Mouse (Mus musculus) urinary bladder, postnatal 14 days (tissue): ENCODE data around the gene Tmem144.

Experiments used
- DNase-seq: peaks from one replicate; pipeline ENCODE4 v3.0.0; 2021; ENCODE audit warnings: low spot score

The Tmem144 gene

DNA sequence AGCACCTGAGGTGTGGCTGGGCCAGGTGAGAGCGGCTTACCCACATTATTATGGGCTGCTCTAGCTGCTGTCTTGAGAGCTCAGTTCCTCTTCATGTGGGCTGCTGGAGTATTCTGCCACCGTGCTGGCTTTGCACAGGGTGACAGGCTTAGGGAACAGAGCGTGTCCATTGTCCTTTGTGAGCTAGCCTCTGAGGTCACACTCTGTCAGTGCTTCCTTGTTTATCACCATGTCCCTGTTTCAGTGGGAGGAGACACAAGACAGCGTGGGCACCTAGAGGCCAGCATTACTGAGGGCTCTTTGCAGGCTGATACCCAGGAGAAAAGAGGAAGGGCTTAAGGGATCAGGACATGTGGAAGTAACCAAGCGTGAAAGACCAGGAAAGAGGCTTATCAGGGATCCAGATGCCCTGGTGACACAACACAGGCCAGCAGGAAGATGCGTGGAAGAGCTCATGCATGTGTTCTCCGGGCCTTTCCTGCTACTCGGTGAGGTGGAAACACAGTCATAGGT is at the start of gene Tmem144:
Gene Tmem144 (minus strand): TSS at position 120 of the 513 bp plus-strand sequence.
- no peak for DNase-seq

DNA sequence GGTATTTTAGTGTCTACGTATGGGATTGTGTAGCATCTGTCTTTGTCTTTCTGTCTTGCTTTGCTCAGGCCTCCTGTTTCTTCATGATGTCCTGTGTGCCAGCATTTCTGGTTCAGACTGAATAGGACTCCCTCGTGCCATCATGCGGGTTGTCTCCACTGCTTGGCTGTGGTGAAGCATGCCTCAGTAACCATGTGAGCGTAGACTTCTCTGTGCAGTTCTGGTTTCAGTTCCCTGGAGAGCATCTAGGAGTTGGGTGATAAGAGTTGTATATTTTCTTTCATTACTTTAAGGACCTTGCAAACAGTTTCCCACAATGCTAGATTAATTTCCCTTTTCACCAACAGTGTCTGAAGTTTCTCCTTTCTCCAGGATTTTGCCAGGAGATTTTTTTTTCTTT is 49.2 kb upstream of the Tmem144 start:
- no peak for DNase-seq

DNA sequence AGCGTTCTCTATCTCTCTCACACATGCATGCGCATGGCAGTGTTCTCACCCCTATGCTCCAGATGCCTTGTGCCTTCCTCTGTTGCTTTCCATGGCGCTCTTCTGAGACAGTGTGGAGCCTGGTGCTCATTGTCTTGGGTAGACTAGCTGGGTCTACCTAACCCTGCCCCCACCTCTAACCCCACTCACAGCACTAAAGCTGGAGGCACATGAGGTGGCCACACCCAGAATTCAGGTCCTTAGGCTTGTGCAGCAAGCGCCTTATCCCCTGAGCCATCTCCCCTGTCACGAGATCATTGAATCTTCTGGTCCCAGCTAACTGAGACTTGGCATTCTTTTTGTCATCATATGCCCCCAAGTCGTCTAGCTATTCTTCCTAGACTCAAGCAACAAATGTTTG is 48.7 kb upstream of the Tmem144 start:
- DNase-seq, result no peak

DNA sequence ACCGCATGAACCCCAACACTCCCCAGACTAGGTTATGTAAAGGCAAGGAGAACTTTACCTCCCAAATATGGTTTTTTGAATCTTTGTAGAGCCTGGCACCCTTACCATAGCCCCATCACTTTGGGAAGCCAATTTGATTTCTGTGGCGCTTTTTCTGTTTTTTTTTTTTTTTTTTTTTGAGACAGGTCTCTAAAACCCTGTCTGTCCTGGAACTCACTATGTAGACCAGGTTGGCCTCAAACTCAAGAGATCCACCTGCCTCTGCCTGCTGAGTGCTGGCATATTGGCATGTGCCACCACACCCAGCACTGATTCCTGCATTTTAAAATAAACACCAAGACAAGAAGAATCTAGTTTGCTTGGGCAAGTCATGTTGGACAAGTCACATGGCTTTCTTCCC is 47.9 kb upstream of the Tmem144 start:
- no peak for DNase-seq

DNA sequence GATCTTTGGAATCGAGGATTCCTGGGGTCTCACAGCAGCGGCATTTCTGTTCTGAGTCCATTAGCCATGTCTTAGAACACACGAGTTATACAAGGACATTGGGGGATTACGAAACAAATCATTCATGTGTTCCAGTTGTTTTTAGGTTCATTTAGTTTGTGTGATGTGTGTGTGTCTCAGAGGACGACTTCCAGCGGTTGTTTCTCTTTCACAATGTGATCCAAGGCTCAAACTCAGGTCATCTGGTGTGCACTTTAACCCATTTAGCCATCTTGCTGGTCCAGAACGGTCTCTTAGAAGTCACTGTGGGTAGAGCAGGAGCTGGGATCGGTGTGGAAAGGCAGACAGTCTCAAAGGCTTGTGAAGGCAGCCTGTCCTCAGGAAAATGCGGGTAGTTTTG is 47.3 kb upstream of the Tmem144 start:
- no peak for DNase-seq

DNA sequence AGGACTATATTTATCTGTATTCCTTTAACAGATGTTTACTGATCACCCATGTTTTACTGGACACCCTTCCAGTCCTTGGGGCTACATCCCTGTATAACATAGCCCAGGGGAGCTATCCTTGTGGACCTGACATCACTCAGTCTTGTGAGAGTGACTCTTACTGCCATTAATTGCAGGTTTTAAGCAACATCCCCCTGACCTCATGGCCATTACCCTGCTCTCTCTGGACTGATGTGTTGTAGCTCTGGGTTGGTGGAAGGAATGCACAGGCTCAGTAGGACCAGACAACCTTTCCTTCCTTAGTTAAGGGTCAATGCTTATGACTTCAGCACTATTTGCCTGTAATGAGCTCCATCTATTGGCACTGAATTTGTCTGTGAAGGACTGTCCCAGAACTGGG is 45.9 kb upstream of the Tmem144 start:
- DNase-seq, result no peak

DNA sequence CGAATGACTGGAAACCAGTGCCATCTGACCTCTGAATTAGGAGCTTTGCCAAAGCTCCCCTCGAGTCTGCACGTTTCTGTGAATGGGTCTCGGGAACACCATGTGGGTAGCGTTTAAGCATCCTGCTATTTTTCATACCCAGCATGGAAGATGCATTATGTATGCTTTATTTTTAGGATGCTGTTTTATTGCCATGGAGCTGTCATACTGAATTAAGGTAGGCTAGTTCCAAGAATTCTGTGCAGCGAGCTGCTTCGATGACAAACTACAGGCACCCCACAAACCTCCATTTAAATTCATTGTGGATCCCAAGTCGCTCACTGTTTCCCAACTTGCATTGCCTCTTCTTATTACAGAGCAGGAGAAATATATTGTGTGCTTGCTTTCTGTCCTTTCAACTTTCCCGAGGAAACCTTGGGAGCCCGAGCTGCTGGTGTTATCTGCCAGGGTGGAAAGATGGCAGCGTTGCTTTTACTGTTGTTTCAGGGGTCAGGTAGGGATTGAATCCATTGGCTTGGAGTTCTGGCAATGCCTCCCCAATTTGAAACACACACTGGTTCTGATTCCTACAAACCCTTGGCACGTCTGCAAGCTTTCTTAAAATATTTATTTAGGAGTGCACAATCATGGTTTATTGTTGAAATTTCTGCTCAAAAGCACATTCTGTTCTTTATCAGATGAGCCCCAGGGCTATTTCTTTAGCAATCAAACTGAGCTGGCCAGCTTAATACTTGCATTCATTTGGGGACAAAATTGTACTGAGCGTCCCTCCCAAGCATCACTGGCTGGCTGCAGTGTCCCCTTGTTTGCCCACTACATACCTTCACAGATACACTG is 45.2 kb upstream of the Tmem144 start:
- DNase-seq, result peak; percentile 15

DNA sequence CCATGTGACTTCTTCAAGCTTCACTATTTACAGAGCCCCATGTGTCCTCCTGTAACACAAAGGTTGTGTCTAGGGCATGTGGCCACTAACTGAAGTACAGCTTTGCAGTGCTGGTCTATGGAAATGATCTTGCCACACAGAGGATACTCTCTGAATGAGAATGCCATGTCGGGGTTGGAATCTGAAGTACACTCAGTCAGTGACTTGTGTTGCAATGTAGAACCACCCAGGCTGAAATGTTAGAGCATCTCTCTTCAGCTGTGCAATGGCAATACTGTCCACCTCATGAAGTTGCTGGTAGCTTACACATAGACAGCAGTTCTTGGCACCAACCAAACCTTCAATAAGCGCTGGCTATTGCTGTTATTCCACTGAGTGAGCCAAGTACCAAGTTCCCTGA is 35.4 kb upstream of the Tmem144 start:
- DNase-seq, result no peak

DNA sequence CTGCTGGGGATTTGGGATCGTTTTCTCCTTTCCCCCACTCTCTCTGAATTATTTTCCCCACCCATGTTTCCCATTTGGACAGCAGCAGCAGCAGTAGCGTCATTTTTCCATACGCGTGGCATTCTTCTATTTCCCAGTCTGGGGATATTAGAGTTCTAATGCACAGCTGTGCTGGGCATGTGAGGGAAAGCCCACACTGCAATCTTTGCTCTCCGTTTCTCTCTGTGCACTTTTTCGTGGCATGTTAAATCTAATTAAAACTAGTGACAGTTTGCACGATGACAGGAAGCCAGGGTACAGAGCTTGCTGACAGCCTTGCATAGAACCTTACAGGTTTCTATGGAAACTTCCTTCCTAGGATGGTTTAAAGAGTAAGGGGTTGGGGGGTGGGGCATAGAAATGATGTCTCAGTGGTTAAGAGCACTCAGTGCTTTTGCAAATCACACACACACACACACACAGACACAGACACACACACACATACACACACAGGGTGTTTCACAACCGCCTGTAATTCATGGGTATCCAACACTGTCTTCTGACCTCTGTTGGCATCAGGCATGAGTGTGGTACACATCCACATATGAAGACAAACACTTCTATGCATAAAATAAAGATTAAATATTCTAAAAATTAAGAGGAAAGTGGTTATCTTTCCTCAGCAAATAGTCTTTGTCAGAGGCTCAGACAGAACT is 34.7 kb upstream of the Tmem144 start:
- DNase-seq, result no peak

DNA sequence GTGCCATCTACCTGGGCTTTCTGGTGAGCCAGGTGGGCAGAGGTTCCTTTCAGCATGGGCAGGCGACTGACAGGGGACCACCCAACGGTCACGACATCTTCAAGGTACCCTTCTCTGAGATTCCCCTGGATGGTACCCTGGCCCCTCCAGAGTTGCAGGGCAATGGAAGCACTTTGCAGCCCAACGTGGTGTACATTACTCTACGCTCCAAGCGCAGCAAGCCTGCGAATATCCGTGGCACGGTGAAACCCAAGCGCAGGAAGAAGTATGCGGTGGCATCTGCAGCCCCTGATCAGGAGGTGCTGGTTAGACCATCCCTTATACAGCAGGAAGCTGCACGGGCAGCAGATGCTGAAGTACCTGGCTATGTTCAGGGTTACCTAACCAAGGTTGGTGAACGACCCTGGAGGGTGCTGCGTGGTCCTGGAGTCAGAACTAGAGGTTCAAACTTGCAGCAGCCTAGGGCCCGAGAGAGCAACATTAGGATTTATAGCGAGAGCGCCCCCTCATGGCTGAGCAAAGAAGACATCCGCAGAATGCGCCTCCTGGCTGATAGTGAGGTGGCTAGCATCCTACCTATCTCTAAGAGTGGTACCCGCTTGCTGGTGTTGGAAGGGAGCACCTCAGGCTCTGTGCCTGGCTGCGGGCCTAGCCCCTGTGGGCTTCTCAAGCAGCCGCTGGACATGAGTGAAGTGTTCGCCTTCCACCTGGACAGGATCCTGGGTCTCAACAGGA is 34.0 kb upstream of the Tmem144 start:
- DNase-seq, result no peak

DNA sequence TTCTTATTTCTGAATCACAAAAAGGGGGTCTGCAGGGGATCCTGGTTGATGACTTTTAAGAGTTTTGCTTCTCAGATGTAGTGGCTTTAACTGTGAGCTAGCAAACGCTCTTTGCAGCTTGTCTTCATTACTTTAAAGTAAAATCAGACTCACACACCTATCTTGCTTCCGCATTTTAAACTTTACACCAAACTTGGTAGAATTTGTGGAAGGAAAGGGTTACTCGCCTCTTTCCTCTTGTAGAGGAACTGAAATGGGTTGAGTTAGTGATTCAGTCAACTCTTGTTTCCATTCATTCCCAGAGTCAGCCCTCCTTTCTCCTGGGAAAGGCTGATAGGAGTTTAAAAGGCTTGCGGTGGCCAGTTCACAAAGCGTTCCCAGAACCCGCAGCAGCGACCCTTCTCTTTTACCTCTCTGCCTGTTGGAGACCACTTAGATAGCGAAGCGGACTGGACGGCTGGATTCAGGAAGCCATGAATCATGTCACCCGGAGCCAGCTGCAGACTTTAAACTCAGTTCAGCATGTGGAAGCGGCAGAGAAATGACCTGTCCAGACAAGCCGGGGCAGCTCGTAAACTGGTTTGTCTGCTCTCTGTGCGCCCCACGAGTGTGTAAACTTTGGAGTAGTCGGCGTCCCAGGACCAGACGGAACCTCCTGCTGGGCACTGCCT is 33.2 kb upstream of the Tmem144 start:
- peak; percentile 89 for DNase-seq

DNA sequence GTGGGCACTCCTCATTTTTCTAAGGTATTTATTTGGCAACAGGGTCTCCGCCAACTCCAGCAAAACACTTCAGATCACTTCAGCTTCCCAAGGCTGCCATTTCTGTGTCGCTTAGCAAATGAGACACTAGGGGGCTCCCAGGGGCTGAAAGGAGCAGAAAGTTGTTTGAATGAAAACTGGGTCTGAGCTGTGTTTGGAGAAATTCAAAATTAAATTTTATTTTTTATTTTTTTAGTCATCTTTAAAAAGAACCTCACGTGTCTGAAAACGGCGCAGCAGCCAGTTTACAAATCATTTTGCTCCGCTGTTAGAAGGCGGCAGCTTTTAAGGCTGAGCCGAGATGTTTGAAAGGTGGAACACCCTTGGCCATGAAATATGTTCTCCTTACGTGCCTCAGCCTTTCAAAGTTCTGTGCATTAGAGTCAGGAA is 32.2 kb upstream of the Tmem144 start:
- DNase-seq, result peak; percentile 71

DNA sequence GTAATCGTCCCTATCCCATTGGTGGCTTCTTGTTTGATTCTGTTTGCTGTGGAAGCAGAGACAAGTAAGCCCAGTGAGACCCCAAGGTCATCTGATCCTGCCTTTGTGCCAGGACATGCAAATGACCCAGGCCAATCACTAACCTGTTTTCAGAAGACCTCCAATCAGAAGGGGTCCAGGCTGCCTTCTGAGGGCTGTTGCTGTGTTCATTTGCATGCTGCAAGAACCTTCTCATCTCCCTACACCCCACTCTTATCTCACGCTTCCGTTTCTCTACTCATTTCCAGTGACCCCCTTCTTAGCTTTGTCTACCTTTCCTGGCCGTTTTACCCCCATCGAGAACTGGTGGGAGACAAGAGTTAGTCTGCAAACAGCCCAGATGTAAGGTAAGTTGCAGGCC is 31.7 kb upstream of the Tmem144 start, which contains the start of gene Fam198b:
Gene Fam198b (plus strand): TSS at position 229 of the 400 bp plus-strand sequence.
- no peak for DNase-seq

DNA sequence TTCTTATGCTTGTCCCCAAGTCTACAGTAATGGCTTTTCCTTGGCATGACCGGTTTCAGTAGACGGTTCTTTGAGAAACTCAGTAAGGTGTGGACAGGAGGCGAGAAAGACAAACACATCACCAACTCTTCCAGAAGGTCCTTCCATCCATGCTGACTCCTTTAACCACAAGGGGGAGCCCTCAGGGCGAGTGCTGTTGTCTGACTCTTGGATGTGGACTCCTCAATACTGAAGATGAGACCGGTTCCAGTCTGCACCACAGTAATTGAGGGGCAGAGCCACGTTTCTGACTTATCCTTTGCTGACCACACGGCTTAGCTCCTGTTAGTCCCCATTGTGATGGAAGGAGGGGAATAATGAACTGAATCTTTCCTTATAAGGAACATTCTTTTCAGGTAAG is 30.5 kb upstream of the Tmem144 start:
- peak; percentile 72 for DNase-seq

DNA sequence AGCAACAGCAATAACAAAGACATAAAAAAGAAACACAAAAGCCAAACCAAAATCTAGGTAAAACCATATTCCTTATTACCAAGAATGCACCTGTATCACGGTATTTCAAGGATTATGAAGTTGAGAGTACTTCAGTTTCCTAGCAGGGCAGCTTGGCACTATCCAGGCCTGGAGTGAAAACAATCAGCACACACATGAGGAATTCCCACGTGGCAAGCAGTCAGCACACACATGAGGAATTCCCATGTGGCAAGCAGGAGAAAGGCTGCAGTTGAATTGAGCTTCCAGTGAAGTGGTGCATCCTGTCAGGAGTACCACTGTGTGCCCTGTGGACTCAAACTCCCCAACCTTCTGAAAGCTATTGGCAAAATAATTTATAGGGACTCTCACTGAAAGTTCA is 29.1 kb upstream of the Tmem144 start:
- DNase-seq, result no peak

DNA sequence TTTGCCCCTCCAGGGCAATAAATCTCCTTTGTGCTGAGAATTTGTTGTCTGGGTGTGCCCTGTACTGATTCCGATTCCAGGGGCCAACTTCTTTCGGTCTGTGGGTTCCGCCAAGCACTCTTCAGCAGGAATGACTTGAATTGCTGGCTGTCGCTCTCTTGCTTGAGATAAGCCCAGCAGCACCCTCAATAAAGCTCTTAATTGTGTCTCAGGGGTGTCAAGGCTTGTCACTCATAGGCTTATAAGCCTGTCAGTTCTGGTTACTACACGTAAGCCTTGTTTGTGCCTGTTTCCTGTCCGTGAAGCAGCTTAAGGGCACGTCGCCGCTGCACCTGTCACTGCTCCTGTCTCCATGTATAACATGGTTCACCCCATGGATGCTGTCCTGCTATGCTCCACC is 26.7 kb upstream of the Tmem144 start:
- DNase-seq, result no peak

DNA sequence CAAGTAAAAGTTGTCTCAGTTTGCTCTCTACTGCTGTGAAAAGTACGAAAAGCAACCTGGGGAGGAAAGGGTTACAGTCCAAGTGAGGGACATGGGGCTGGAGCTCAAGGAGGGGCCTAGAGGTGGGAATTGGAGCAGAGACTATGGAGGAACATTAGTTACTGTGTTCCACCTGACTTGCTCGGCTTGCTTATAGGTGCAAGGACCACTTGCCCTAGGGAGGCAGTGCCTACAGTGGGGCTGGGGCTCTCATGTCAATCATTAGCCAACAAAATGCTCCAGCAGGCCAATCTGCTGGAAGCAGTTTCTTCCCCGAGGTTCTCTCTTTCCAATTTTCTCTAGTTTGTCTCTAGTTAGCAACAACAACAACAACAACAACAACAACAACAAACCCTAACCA is 25.8 kb upstream of the Tmem144 start:
- no peak for DNase-seq

DNA sequence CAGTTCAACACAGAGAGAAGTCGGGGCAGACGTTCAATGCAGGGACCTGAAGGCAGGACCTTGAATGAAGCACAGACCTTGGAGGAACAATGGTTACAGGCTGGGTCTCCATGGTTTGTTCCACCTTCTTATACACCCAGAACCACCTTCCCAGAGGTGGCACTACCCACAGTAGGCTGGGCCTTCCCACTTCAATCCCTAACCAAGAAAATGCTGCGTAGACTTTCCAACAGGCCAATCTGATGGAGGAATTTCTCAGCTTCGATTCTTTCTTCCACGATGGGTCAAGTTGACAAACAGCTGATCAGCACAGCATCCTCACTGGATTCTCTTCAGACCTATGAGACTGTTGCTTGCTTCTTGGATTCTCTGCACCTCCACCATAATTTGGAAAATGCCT is 22.9 kb upstream of the Tmem144 start:
- DNase-seq, result no peak

DNA sequence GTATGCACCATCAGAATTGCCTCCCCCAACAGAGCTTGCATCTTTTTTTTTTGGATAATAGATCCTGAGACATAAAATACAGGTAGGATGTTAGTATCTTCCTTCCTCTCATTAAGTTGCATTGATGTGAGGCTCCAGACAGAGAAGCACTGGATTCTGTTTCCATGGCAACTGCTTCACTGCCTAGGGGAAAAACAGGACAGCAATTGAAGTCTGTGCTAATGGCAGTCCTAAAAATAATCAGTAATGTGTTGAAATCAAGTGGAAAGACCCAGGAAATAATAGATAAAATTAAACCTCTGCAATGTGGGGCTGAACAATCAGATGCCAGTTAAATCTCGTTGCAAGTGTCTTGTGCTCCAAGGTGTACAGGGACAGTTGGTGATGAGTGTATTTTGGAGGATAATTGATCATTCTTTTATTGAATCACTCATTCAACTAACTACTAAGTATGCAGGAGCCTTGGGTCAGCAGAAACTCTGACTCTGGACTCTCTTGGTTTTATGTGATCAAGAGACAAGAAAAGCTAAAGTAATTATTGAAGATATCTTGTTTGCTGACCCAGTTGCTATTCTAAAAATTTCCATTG is 14.6 kb upstream of the Tmem144 start:
- no peak for DNase-seq

DNA sequence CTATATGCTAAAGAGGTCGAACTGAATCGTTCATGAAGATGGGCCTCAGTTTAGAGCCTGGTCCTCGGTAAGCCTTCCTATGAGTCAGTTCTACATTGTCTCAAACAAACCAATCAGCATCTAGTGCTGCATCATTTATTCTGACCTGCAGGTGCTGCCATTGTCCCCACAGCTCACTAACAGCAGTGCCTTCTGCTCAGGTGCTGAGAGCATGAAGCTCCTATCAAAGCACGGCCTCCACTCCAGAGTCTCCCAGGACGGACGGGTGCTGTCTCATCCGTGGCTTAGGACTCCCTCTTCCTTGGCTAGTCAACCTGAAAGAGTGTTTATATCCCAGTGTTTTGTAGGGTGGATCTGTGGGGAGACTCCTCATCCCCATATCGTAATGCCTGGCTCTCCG is 14.0 kb upstream of the Tmem144 start:
- no peak for DNase-seq

DNA sequence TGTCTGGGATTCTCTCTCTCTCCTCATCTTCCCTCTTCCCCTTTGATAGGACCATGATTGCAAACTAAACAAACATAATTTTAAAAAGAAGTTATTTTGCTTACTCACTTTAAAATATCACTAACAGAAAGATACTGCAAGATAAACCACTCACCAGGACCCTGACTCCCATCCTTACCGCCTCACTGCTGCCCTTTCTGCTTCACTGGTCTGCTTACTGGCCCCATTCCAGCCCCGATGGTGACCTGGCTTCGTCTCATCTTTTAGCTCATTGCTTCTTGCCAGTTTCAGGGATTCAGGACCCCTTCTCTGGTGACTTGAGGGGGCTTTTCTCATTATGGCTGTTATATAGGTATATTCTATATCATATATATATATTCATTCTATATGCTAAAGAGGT is 13.5 kb upstream of the Tmem144 start:
- DNase-seq, result no peak

DNA sequence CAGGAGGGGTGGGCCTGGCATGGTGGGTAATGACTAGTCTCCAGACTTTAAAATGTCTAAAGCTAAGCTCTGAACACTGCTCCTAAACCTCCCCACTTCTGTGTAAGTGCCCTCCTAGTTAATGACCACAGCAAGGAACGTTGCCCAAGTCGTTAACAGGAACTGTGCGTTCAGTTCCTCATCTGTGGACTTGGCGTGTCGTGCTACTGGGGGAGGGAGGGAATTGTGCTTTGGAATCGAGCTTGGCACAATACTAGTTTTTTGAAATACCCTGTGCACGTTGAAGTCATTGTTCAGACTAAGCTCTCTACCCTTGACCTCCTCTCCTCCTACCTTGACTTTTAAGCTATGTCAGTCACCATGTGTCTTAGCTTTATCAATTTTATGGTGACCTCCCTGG is 12.3 kb upstream of the Tmem144 start:
- peak; percentile 12 for DNase-seq
